Comparison of ENCODE assay signal across 13 mouse cellular contexts in genomic region chr2:116852249-116852648, GRCm38 (mm10). TPM values are rescaled to one million over a fixed set of nuclear protein-coding genes. Genes with fewer than 3 reads are reported as not detected.
DNase-seq lines count a peak whose midpoint lies in the region; ATAC-seq and TF ChIP-seq lines count a peak whose summit lies in the region.
"Had no signal": no experiment of that assay in that cellular context is flagged by ENCODE, and none has a peak within 500 bp of the region (broad histone marks: within the 10 kb centered on the region; RNA-seq: fewer than 3 reads in every experiment).

No protein-coding gene starts in this region.

- no peaks in the 10 kb centered on the region for H3K9me3 ChIP-seq in forebrain, embryonic 12.5 days
- no peaks in the 10 kb centered on the region for H3K9me3 ChIP-seq in forebrain, postnatal 0 days (ENCODE audit: low read length)
- no peaks in the 10 kb centered on the region for H3K9me3 ChIP-seq in lung, embryonic 14.5 days (ENCODE audit: low read depth, low read length)
- H3K9me3 ChIP-seq in limb, embryonic 13.5 days: no peaks in the 10 kb centered on the region
- H3K9me3 ChIP-seq: liver, embryonic 15.5 days had no signal

- no peak overlapping the region for H3K9ac ChIP-seq in forebrain, embryonic 12.5 days
- H3K9ac ChIP-seq in forebrain, postnatal 0 days: no peak overlapping the region
- H3K9ac ChIP-seq in lung, embryonic 14.5 days: no peak overlapping the region
- no peak overlapping the region for H3K9ac ChIP-seq in limb, embryonic 13.5 days
- H3K9ac ChIP-seq: liver, embryonic 15.5 days had no signal

- no peak for DNase-seq in forebrain, postnatal 0 days
- peak; percentile 83 for DNase-seq in lung, embryonic 14.5 days
- DNase-seq in lung, adult 2 months: no peak
- peak; percentile 28 for DNase-seq in fibroblast of lung, adult 2 months (ENCODE audit: low read depth)
- no peak for DNase-seq in MN1 (ENCODE audit: low spot score)
- no peak for DNase-seq in urinary bladder, postnatal 25 days (ENCODE audit: low spot score)
- DNase-seq: right cerebral cortex, postnatal 14 days; thymus, adult 2 months had no signal

- H3K4me1 ChIP-seq in forebrain, embryonic 12.5 days: peaks cover 4% of the 10 kb centered on the region; the same call in 1 of the 2 replicates
- H3K4me1 ChIP-seq in forebrain, postnatal 0 days (ENCODE audit: insufficient read depth): no peaks in the 10 kb centered on the region
- no peaks in the 10 kb centered on the region for H3K4me1 ChIP-seq in lung, embryonic 14.5 days (ENCODE audit: insufficient read depth)
- H3K4me1 ChIP-seq in lung, adult 2 months (ENCODE audit: control insufficient read depth, insufficient read depth, low read length): no peaks in the 10 kb centered on the region
- peaks cover 11% of the 10 kb centered on the region for H3K4me1 ChIP-seq in limb, embryonic 13.5 days
- H3K4me1 ChIP-seq: liver, embryonic 15.5 days had no signal

- no peaks in the 10 kb centered on the region for H3K36me3 ChIP-seq in forebrain, embryonic 12.5 days (replicated peaks)
- H3K36me3 ChIP-seq in forebrain, postnatal 0 days (ENCODE audit: insufficient read depth): no peaks in the 10 kb centered on the region
- H3K36me3 ChIP-seq in lung, embryonic 14.5 days (ENCODE audit: insufficient read depth): no peaks in the 10 kb centered on the region
- no peaks in the 10 kb centered on the region for H3K36me3 ChIP-seq in limb, embryonic 13.5 days
- H3K36me3 ChIP-seq: liver, embryonic 15.5 days had no signal

- 29% methylated on average over 5 of the region's 5 CpGs for WGBS in forebrain, embryonic 12.5 days
- 18% methylated on average over 5 of the region's 5 CpGs for WGBS in forebrain, postnatal 0 days
- WGBS in lung, embryonic 14.5 days: 24% methylated on average over 5 of the region's 5 CpGs
- 43% methylated on average over 5 of the region's 5 CpGs for WGBS in lung, adult 2 months
- WGBS in limb, embryonic 13.5 days: 20% methylated on average over 5 of the region's 5 CpGs

- 0 out of 2 replicates have a peak, but pooled peaks cover 2% of the 10 kb centered on the region for H3K27me3 ChIP-seq in forebrain, embryonic 12.5 days
- no peaks in the 10 kb centered on the region for H3K27me3 ChIP-seq in forebrain, postnatal 0 days (ENCODE audit: insufficient read depth, low read length)
- no peaks in the 10 kb centered on the region for H3K27me3 ChIP-seq in lung, embryonic 14.5 days (ENCODE audit: insufficient read depth, low read length)
- no peaks in the 10 kb centered on the region for H3K27me3 ChIP-seq in limb, embryonic 13.5 days
- H3K27me3 ChIP-seq: liver, embryonic 15.5 days had no signal

- TF ChIP-seq POLR2A in lung, adult 2 months (IDR thresholded peaks at IDR 0.05; ENCODE audit: borderline replicate concordance, extremely low read depth, low read depth, low read length): no peak

- no peak overlapping the region for H3K4me3 ChIP-seq in forebrain, embryonic 12.5 days (replicated peaks)
- no peak overlapping the region for H3K4me3 ChIP-seq in forebrain, postnatal 0 days (ENCODE audit: low read depth, low read length)
- no peak overlapping the region for H3K4me3 ChIP-seq in lung, embryonic 14.5 days (ENCODE audit: low read depth, low read length)
- no peak overlapping the region for H3K4me3 ChIP-seq in lung, adult 2 months (replicated peaks; ENCODE audit: extremely low read depth, low read depth, low read length)
- H3K4me3 ChIP-seq in limb, embryonic 13.5 days: no peak overlapping the region
- H3K4me3 ChIP-seq: liver, embryonic 15.5 days had no signal

- no peak for TF ChIP-seq CTCF in forebrain, postnatal 0 days (IDR thresholded peaks at IDR 0.05; ENCODE audit: low read depth)
- TF ChIP-seq CTCF in lung, embryonic 14.5 days (IDR thresholded peaks at IDR 0.05; ENCODE audit: low read depth): no peak
- no peak for TF ChIP-seq CTCF in lung, adult 2 months (IDR thresholded peaks at IDR 0.05; ENCODE audit: insufficient read depth, low read length)

- no peak overlapping the region for H3K4me2 ChIP-seq in forebrain, embryonic 12.5 days
- H3K4me2 ChIP-seq in forebrain, postnatal 0 days (ENCODE audit: low read depth): no peak overlapping the region
- H3K4me2 ChIP-seq in lung, embryonic 14.5 days: no peak overlapping the region
- no peak overlapping the region for H3K4me2 ChIP-seq in limb, embryonic 13.5 days (replicated peaks)
- H3K4me2 ChIP-seq: liver, embryonic 15.5 days had no signal

- peak overlapping the region; percentile 36; the same call in 1 of the 2 replicates for H3K27ac ChIP-seq in forebrain, embryonic 12.5 days
- no peak overlapping the region for H3K27ac ChIP-seq in forebrain, postnatal 0 days (ENCODE audit: low read depth, low read length)
- peak overlapping the region; percentile 45; the same call in 1 of the 2 replicates for H3K27ac ChIP-seq in lung, embryonic 14.5 days (ENCODE audit: low read depth)
- H3K27ac ChIP-seq in limb, embryonic 13.5 days: peak overlapping the region; percentile 65; the same call in 1 of the 2 replicates
- H3K27ac ChIP-seq: liver, embryonic 15.5 days had no signal

- no peak for ATAC-seq in forebrain, embryonic 12.5 days (ENCODE audit: low FRiP score)
- ATAC-seq in forebrain, postnatal 0 days: no peak
- peak; percentile 90; the same call in 1 of the 2 replicates for ATAC-seq in lung, embryonic 14.5 days (ENCODE audit: insufficient read depth)
- ATAC-seq in limb, embryonic 13.5 days (ENCODE audit: low FRiP score, low read depth): peak; percentile 90
- ATAC-seq: CD4-positive, CD25-positive, alpha-beta regulatory T cell, adult 4 months had no signal

RNA-seq across cellular contexts. Expression of gene Tmco5, which starts 26.2 kb away (rescaled TPM):
- polyA plus RNA-seq in forebrain, embryonic 12.5 days (2016; fragmentation: Nextera tagmentation; extraction: Ambion mirVana): not detected in 2 replicates
- total RNA-seq in forebrain, postnatal 0 days (2014; rRNA removed): not detected in 2 replicates
- polyA plus RNA-seq in forebrain, postnatal 0 days (2015; fragmentation: Nextera tagmentation; extraction: Ambion mirVana): 0.20 and 0.21 TPM in 2 replicates
- not detected in 2 replicates for polyA plus RNA-seq in lung, embryonic 14.5 days (2014; fragmentation: Nextera tagmentation; extraction: Ambion mirVana)
- not detected in 2 replicates for polyA plus RNA-seq in lung, adult 2 months (2012; rRNA removed)
- not detected in 2 replicates for polyA plus RNA-seq in limb, embryonic 13.5 days (2015; fragmentation: Nextera tagmentation; extraction: Ambion mirVana)
- polyA plus RNA-seq: CD4-positive, CD25-positive, alpha-beta regulatory T cell, adult 4 months; large intestine, adult 2 months; liver, embryonic 15.5 days; thymus, adult 2 months had no signal

Comparison
In these comparisons a context has a peak if more than half of its experiments do, and no peak if none do; other contexts are left out.
1. DNase-seq: peak in lung, embryonic 14.5 days (single experiment) and fibroblast of lung, adult 2 months (single experiment); none in forebrain, postnatal 0 days (single experiment), lung, adult 2 months (single experiment), MN1 (single experiment) and urinary bladder, postnatal 25 days (single experiment).
2. ATAC-seq: peak in lung, embryonic 14.5 days (single experiment) and limb, embryonic 13.5 days (single experiment); none in forebrain, embryonic 12.5 days (single experiment) and forebrain, postnatal 0 days (single experiment).